Mouse (Mus musculus): ENCODE results near the gene Mlip. TPM values are rescaled to one million over a fixed set of nuclear protein-coding genes. Genes with fewer than 3 reads are reported as not detected.
"Not testable (repeated sequence)": the region's sequence is repeated elsewhere in the genome, so short reads cannot be mapped to it uniquely, and the experiment has no call there.

The Mlip gene
- polyA plus RNA-seq, 1 experiment from 2014 or later: 0.48 TPM

GRCm38 (mm10) chr9:77364681-77365080 lies 11.9 kb upstream of the Mlip start:
- H3K36me3 ChIP-seq (ENCODE audit: control insufficient read depth, insufficient read depth, low read length); DNase-seq (ENCODE audit: low spot score); H3K27ac ChIP-seq (ENCODE audit: low read depth, low read length); H3K4me2 ChIP-seq (replicated peaks; ENCODE audit: low read depth, low read length); H3K27me3 ChIP-seq (ENCODE audit: control insufficient read depth, insufficient read depth, low read length); H3K9ac ChIP-seq (ENCODE audit: low read depth, low read length); H3K9me3 ChIP-seq (ENCODE audit: control insufficient read depth, low read length); H3K4me1 ChIP-seq (replicated peaks; ENCODE audit: control insufficient read depth, insufficient read depth, low read length); H3K4me3 ChIP-seq (ENCODE audit: low read depth, low read length); ATAC-seq (ENCODE audit: low FRiP score): not testable (repeated sequence)
- WGBS: 59% methylated on average over 9 of the region's 9 CpGs

- no peaks in the 10 kb centered on the region for H3K9me3 ChIP-seq (ENCODE audit: control insufficient read depth, low read length)
- no peaks in the 10 kb centered on the region for H3K36me3 ChIP-seq (ENCODE audit: control insufficient read depth, insufficient read depth, low read length)
- DNase-seq (ENCODE audit: low spot score) (no peak), ATAC-seq (ENCODE audit: low FRiP score) (no peak)
- no peak overlapping the region for H3K27ac ChIP-seq (ENCODE audit: low read depth, low read length)
- no peak overlapping the region for H3K9ac ChIP-seq (ENCODE audit: low read depth, low read length)
- H3K4me2 ChIP-seq (replicated peaks; ENCODE audit: low read depth, low read length): no peak overlapping the region
- H3K4me1 ChIP-seq (replicated peaks; ENCODE audit: control insufficient read depth, insufficient read depth, low read length): no peaks in the 10 kb centered on the region
- no peaks in the 10 kb centered on the region for H3K27me3 ChIP-seq (ENCODE audit: control insufficient read depth, insufficient read depth, low read length)
- no peak overlapping the region for H3K4me3 ChIP-seq (ENCODE audit: low read depth, low read length)
These were observed 10.1 kb upstream of the Mlip start for GRCm38 (mm10) chr9:77362906-77363305.

- H3K27ac ChIP-seq (ENCODE audit: low read depth, low read length): no peak overlapping the region
- no peak overlapping the region for H3K4me2 ChIP-seq (replicated peaks; ENCODE audit: low read depth, low read length)
- WGBS: 87% methylated on average over 8 of the region's 8 CpGs
- H3K4me1 ChIP-seq (replicated peaks; ENCODE audit: control insufficient read depth, insufficient read depth, low read length): no peaks in the 10 kb centered on the region
- H3K9me3 ChIP-seq (ENCODE audit: control insufficient read depth, low read length): no peaks in the 10 kb centered on the region
- no peaks in the 10 kb centered on the region for H3K27me3 ChIP-seq (ENCODE audit: control insufficient read depth, insufficient read depth, low read length)
- ATAC-seq (ENCODE audit: low FRiP score) (no peak), DNase-seq (ENCODE audit: low spot score) (no peak)
- H3K4me3 ChIP-seq (ENCODE audit: low read depth, low read length): no peak overlapping the region
- H3K9ac ChIP-seq (ENCODE audit: low read depth, low read length): no peak overlapping the region
- no peaks in the 10 kb centered on the region for H3K36me3 ChIP-seq (ENCODE audit: control insufficient read depth, insufficient read depth, low read length)
These were observed 7.9 kb upstream of the Mlip start for GRCm38 (mm10) chr9:77360654-77361053.

- H3K27me3 ChIP-seq (ENCODE audit: control insufficient read depth, insufficient read depth, low read length): no peaks in the 10 kb centered on the region
- no peak overlapping the region for H3K4me3 ChIP-seq (ENCODE audit: low read depth, low read length)
- H3K27ac ChIP-seq (ENCODE audit: low read depth, low read length): no peak overlapping the region
- no peaks in the 10 kb centered on the region for H3K9me3 ChIP-seq (ENCODE audit: control insufficient read depth, low read length)
- ATAC-seq (ENCODE audit: low FRiP score) (peak; percentile 43; the same call in 1 of the 2 replicates), DNase-seq (ENCODE audit: low spot score) (no peak)
- H3K4me2 ChIP-seq (replicated peaks; ENCODE audit: low read depth, low read length): no peak overlapping the region
- 86% methylated on average over 10 of the region's 10 CpGs for WGBS
- H3K4me1 ChIP-seq (replicated peaks; ENCODE audit: control insufficient read depth, insufficient read depth, low read length): no peaks in the 10 kb centered on the region
- no peak overlapping the region for H3K9ac ChIP-seq (ENCODE audit: low read depth, low read length)
- no peaks in the 10 kb centered on the region for H3K36me3 ChIP-seq (ENCODE audit: control insufficient read depth, insufficient read depth, low read length)
These were observed 6.7 kb upstream of the Mlip start for GRCm38 (mm10) chr9:77359278-77359973.

GRCm38 (mm10) chr9:77353942-77354341 lies 1.2 kb upstream of the Mlip start:
- ATAC-seq (ENCODE audit: low FRiP score): no peak
- WGBS: 80% methylated on average over 4 of the region's 4 CpGs

GRCm38 (mm10) chr9:77347704-77348103 lies 5.1 kb downstream of the Mlip start:
- H3K9ac ChIP-seq (ENCODE audit: low read depth, low read length): no peak overlapping the region
- no peak overlapping the region for H3K27ac ChIP-seq (ENCODE audit: low read depth, low read length)
- H3K36me3 ChIP-seq (ENCODE audit: control insufficient read depth, insufficient read depth, low read length): no peaks in the 10 kb centered on the region
- DNase-seq (ENCODE audit: low spot score): no peak
- ATAC-seq (ENCODE audit: low FRiP score): no peak
- no peaks in the 10 kb centered on the region for H3K9me3 ChIP-seq (ENCODE audit: control insufficient read depth, low read length)
- H3K27me3 ChIP-seq (ENCODE audit: control insufficient read depth, insufficient read depth, low read length): no peaks in the 10 kb centered on the region
- WGBS: 84% methylated on average over 7 of the region's 7 CpGs
- no peaks in the 10 kb centered on the region for H3K4me1 ChIP-seq (replicated peaks; ENCODE audit: control insufficient read depth, insufficient read depth, low read length)
- H3K4me2 ChIP-seq (replicated peaks; ENCODE audit: low read depth, low read length): no peak overlapping the region
- no peak overlapping the region for H3K4me3 ChIP-seq (ENCODE audit: low read depth, low read length)

More at GRCm38 (mm10) chr9:77353942-77354341, 1.2 kb upstream of the Mlip start:
- Histone ChIP-seq H3K4me1 (replicated peaks; ENCODE audit: control insufficient read depth, insufficient read depth, low read length) (no peaks in the 10 kb centered on the region), H3K36me3 (ENCODE audit: control insufficient read depth, insufficient read depth, low read length) (no peaks in the 10 kb centered on the region), H3K9ac (ENCODE audit: low read depth, low read length) (no peak overlapping the region), H3K27ac (ENCODE audit: low read depth, low read length) (no peak overlapping the region), H3K4me2 (replicated peaks; ENCODE audit: low read depth, low read length) (no peak overlapping the region), H3K27me3 (ENCODE audit: control insufficient read depth, insufficient read depth, low read length) (no peaks in the 10 kb centered on the region), H3K9me3 (ENCODE audit: control insufficient read depth, low read length) (no peaks in the 10 kb centered on the region), H3K4me3 (ENCODE audit: low read depth, low read length) (no peak overlapping the region)
- no peak for DNase-seq (ENCODE audit: low spot score)

GRCm38 (mm10) chr9:77344318-77344717 lies 8.5 kb downstream of the Mlip start:
- no peak overlapping the region for H3K4me2 ChIP-seq (replicated peaks; ENCODE audit: low read depth, low read length)
- H3K4me3 ChIP-seq (ENCODE audit: low read depth, low read length): no peak overlapping the region
- H3K9ac ChIP-seq (ENCODE audit: low read depth, low read length): no peak overlapping the region
- H3K27ac ChIP-seq (ENCODE audit: low read depth, low read length): no peak overlapping the region
- DNase-seq (ENCODE audit: low spot score) (no peak), ATAC-seq (ENCODE audit: low FRiP score) (no peak)
- 81% methylated on average over 7 of the region's 7 CpGs for WGBS
- no peaks in the 10 kb centered on the region for H3K4me1 ChIP-seq (replicated peaks; ENCODE audit: control insufficient read depth, insufficient read depth, low read length)
- H3K9me3 ChIP-seq (ENCODE audit: control insufficient read depth, low read length): no peaks in the 10 kb centered on the region
- no peaks in the 10 kb centered on the region for H3K36me3 ChIP-seq (ENCODE audit: control insufficient read depth, insufficient read depth, low read length)
- no peaks in the 10 kb centered on the region for H3K27me3 ChIP-seq (ENCODE audit: control insufficient read depth, insufficient read depth, low read length)

- Histone ChIP-seq H3K9me3 (ENCODE audit: control insufficient read depth, low read length) (no peaks in the 10 kb centered on the region), H3K27ac (ENCODE audit: low read depth, low read length) (no peak overlapping the region), H3K4me3 (ENCODE audit: low read depth, low read length) (no peak overlapping the region), H3K36me3 (ENCODE audit: control insufficient read depth, insufficient read depth, low read length) (no peaks in the 10 kb centered on the region), H3K27me3 (ENCODE audit: control insufficient read depth, insufficient read depth, low read length) (no peaks in the 10 kb centered on the region), H3K4me2 (replicated peaks; ENCODE audit: low read depth, low read length) (no peak overlapping the region), H3K9ac (ENCODE audit: low read depth, low read length) (no peak overlapping the region), H3K4me1 (replicated peaks; ENCODE audit: control insufficient read depth, insufficient read depth, low read length) (no peaks in the 10 kb centered on the region)
- WGBS: 48% methylated on average over 18 of the region's 18 CpGs
- peak; percentile 51; the same call in 1 of the 2 replicates for ATAC-seq (ENCODE audit: low FRiP score)
- peak; percentile 18 for DNase-seq (ENCODE audit: low spot score)
These were observed 12.5 kb downstream of the Mlip start for GRCm38 (mm10) chr9:77340159-77340862.

Measured in hindbrain, embryonic 11.5 days (tissue).